ENCODE assay signal across 8 mouse cellular contexts in the genomic region with DNA sequence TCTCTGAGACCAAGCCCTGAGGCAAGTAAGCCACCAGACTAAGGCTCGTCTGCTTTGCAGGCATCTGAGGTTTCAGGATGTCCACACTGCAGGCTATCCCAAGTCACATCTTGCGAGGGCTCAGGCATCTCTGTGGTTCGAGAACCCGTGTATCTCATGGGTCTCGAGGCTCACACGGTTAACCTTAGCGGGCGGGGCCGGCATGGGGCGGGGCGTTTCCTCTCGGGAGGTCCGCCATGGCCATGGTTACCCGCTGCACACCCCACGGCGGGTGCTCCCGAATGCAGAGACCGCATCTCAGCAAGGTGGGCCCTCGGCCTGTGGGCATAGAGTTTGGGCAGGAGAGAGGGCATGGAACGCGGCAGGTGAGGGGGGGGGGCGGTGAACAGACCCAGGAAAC. TPM values are rescaled to one million over a fixed set of nuclear protein-coding genes. Genes with fewer than 3 reads are reported as not detected.
DNase-seq lines count a peak whose midpoint lies in the region; ATAC-seq and TF ChIP-seq lines count a peak whose summit lies in the region.

A gene (plus strand): TSS at position 215 of the 400 bp plus-strand sequence.

- peak within 1 kb of the TSS; percentile 44 for H3K9ac ChIP-seq in intestine, embryonic 15.5 days
- no peak within 1 kb of the TSS for H3K9ac ChIP-seq in liver, adult 2 months (ENCODE audit: low read depth, low read length)

- peaks cover 50% of the 10 kb centered on the region for H3K4me1 ChIP-seq in forebrain, embryonic 10.5 days
- H3K4me1 ChIP-seq in intestine, embryonic 15.5 days (replicated peaks), result peaks cover 21% of the 10 kb centered on the region
- no peaks in the 10 kb centered on the region for H3K4me1 ChIP-seq in liver, adult 2 months (ENCODE audit: control insufficient read depth, insufficient read depth, low read length)

- no peak for TF ChIP-seq POLR2A in liver, adult 2 months (IDR thresholded peaks at IDR 0.05; ENCODE audit: extremely low read depth, insufficient read depth, low read length)

- peak; percentile 30 for DNase-seq in gastrocnemius, postnatal 14 days
- no peak for DNase-seq in gastrocnemius, postnatal 4 days (ENCODE audit: low spot score in 2 of 2)
- DNase-seq in MEL-GATA-1-ER (ENCODE audit: extremely low read depth, low read depth), result peak; percentile 33
- peak; percentile 22 for DNase-seq in forebrain, embryonic 10.5 days (ENCODE audit: extremely low spot score, low spot score)
- no peak for DNase-seq in liver, adult 2 months (ENCODE audit: extremely low read depth, low read depth, low spot score)
- DNase-seq in naive thymus-derived CD4-positive, alpha-beta T cell, adult 2 months (ENCODE audit: low read depth), result peak; percentile 64
- DNase-seq in urinary bladder, adult 2 months (ENCODE audit: low spot score), result no peak

- H3K9me3 ChIP-seq in forebrain, embryonic 10.5 days, result no peaks in the 10 kb centered on the region
- no peaks in the 10 kb centered on the region for H3K9me3 ChIP-seq in intestine, embryonic 15.5 days

- H3K36me3 ChIP-seq in forebrain, embryonic 10.5 days (replicated peaks), result peaks cover 5% of the 10 kb centered on the region
- no peaks in the 10 kb centered on the region for H3K36me3 ChIP-seq in intestine, embryonic 15.5 days
- no peaks in the 10 kb centered on the region for H3K36me3 ChIP-seq in liver, adult 2 months (ENCODE audit: control insufficient read depth, insufficient read depth, low read length)

- peak within 1 kb of the TSS; percentile 99 for H3K4me2 ChIP-seq in intestine, embryonic 15.5 days (replicated peaks)

- no peaks in the 10 kb centered on the region for H3K79me2 ChIP-seq in liver, adult 2 months (ENCODE audit: control insufficient read depth, insufficient read depth, low read length)

- TF ChIP-seq CTCF in liver, adult 2 months (IDR thresholded peaks at IDR 0.05; ENCODE audit: low read depth, low read length), result no peak

- H3K4me3 ChIP-seq in forebrain, embryonic 10.5 days, result peak within 1 kb of the TSS; percentile 52
- H3K4me3 ChIP-seq in intestine, embryonic 15.5 days (replicated peaks), result peak within 1 kb of the TSS; percentile 56
- peak within 1 kb of the TSS; percentile 52; the same call in 1 of the 2 replicates for H3K4me3 ChIP-seq in liver, adult 2 months (ENCODE audit: insufficient read depth, low read depth, low read length)

- peaks cover 80% of the 10 kb centered on the region for H3K27me3 ChIP-seq in forebrain, embryonic 10.5 days (ENCODE audit: poor library complexity, severe bottlenecking)
- peaks cover 45% of the 10 kb centered on the region for H3K27me3 ChIP-seq in intestine, embryonic 15.5 days (replicated peaks)
- peaks cover 15% of the 10 kb centered on the region; the same call in 1 of the 2 replicates for H3K27me3 ChIP-seq in liver, adult 2 months (ENCODE audit: control insufficient read depth, insufficient read depth, low read length)

- peak; percentile 18; the same call in 1 of the 2 replicates for ATAC-seq in intestine, embryonic 15.5 days

- 2% methylated on average over 22 of the region's 22 CpGs for WGBS in forebrain, embryonic 10.5 days
- WGBS in intestine, embryonic 15.5 days, result 3% methylated on average over 22 of the region's 22 CpGs
- WGBS in liver, adult 2 months, result 4% methylated on average over 22 of the region's 22 CpGs

- intact Hi-C loops in gastrocnemius, postnatal 14 days (cut with DNase I; ENCODE audit: low total_unique reads), result no loop called here

- H3K27ac ChIP-seq in forebrain, embryonic 10.5 days, result 0 out of 2 replicates have a peak within 1 kb of the TSS, but pooled peaks have one; percentile 12
- H3K27ac ChIP-seq in intestine, embryonic 15.5 days, result no peak within 1 kb of the TSS
- no peak within 1 kb of the TSS for H3K27ac ChIP-seq in liver, adult 2 months (replicated peaks; ENCODE audit: insufficient read depth, low read depth, low read length)

RNA-seq across cellular contexts. Expression of the gene that starts here (rescaled TPM):
- total RNA-seq in gastrocnemius, postnatal 14 days (2021), result 1 to 10 TPM in 1 of 2 experiments, under 1 TPM in 1; 0.47 to 1.5 TPM
- total RNA-seq in gastrocnemius, postnatal 4 days (2021), result 1 to 10 TPM in 1 of 2 experiments, under 1 TPM in 1; 0.65 to 1.3 TPM
- polyA plus RNA-seq in forebrain, embryonic 10.5 days (2016; fragmentation: Nextera tagmentation; extraction: Ambion mirVana), result 1.1 and 2.1 TPM in 2 replicates
- polyA plus RNA-seq in intestine, embryonic 15.5 days (2015; fragmentation: Nextera tagmentation; extraction: Ambion mirVana), result 11.8 and 19.3 TPM in 2 replicates
- total RNA-seq in liver, adult 2 months (2014; rRNA removed), result 0.09 and 0.40 TPM in 2 replicates
- 0.22 and 0.25 TPM in 2 replicates for polyA plus RNA-seq in liver, adult 2 months (2012; rRNA removed)
- polyA plus RNA-seq in urinary bladder, adult 2 months (2012; rRNA removed), result 46.4 and 47.9 TPM in 2 replicates

Comparison
In these comparisons a context has a peak if more than half of its experiments do, and no peak if none do; other contexts are left out.
1. DNase-seq: peak in gastrocnemius, postnatal 14 days (single experiment), MEL-GATA-1-ER (single experiment), forebrain, embryonic 10.5 days (single experiment) and naive thymus-derived CD4-positive, alpha-beta T cell, adult 2 months (single experiment); none in gastrocnemius, postnatal 4 days (0 of 2), liver, adult 2 months (single experiment) and urinary bladder, adult 2 months (single experiment).
2. Peak in every context shown above with its lines, with median percentiles within 50 percentile points of each other: H3K4me3 ChIP-seq.